Mouse (Mus musculus) hindbrain, embryonic 10.5 days (tissue): ENCODE measurements at regions not wholly inside any gene's neighbourhood (a gene's known extent, or its start where the extent isn't known, plus 50 kb on each side); places are given as distances from the start of the nearest gene placed in this dataset.
A peak's percentile ranks its signal among the peaks of the same experiment; 100 is the strongest.
"Not testable (repeated sequence)": the region's sequence is repeated elsewhere in the genome, so short reads cannot be mapped to it uniquely, and the experiment has no call there.

Experiments used
- DNase-seq: peaks from one replicate; pipeline ENCODE4 v3.0.0-alpha.2; 2017; ENCODE audit warnings: low spot score
- H3K27ac ChIP-seq: fragments of 300-500 bp; sonication (generic); 2 replicates; pipeline ENCODE4 v1.5.1; 2016; ENCODE audit warnings: mild to moderate bottlenecking, moderate library complexity
- H3K27me3 ChIP-seq: fragments of 300-500 bp; sonication (generic); 2 replicates; pipeline ENCODE4 v1.6.1; 2016; ENCODE audit warnings: mild to moderate bottlenecking; ENCODE audit not compliant: poor library complexity, insufficient read depth, severe bottlenecking
- H3K36me3 ChIP-seq: fragments of 300-500 bp; sonication (generic); 2 replicates; pipeline ENCODE4 v1.6.1; 2016; ENCODE audit warnings: mild to moderate bottlenecking, moderate library complexity
- H3K4me1 ChIP-seq: fragments of 300-500 bp; sonication (generic); replicated peaks from 2 replicates; pipeline ENCODE4 v1.6.1; 2016; ENCODE audit warnings: mild to moderate bottlenecking
- H3K4me3 ChIP-seq: fragments of 300-500 bp; sonication (generic); 2 replicates; pipeline ENCODE4 v1.5.1; 2016; ENCODE audit warnings: mild to moderate bottlenecking, moderate library complexity
- H3K9me3 ChIP-seq: fragments of 300-500 bp; sonication (generic); 2 replicates; pipeline ENCODE4 v1.6.1; 2016; ENCODE audit warnings: mild to moderate bottlenecking, moderate library complexity
- WGBS: fragments of 180-500 bp; shearing (Covaris S2); methylation state at CpG from one replicate; pipeline ENCODE4 v1.1.7; 2016; 5-methylcytosine and 5-hydroxymethylcytosine counted together

- not testable (repeated sequence) for DNase-seq, H3K4me1 ChIP-seq, H3K4me3 ChIP-seq, H3K27me3 ChIP-seq, H3K9me3 ChIP-seq, H3K36me3 ChIP-seq, H3K27ac ChIP-seq
- 89% methylated on average over 1 of the region's 1 CpGs for WGBS
These were observed 205.3 kb upstream of the Olfr1507 start for GRCm38 (mm10) chr14:52700851-52701250.

DNA sequence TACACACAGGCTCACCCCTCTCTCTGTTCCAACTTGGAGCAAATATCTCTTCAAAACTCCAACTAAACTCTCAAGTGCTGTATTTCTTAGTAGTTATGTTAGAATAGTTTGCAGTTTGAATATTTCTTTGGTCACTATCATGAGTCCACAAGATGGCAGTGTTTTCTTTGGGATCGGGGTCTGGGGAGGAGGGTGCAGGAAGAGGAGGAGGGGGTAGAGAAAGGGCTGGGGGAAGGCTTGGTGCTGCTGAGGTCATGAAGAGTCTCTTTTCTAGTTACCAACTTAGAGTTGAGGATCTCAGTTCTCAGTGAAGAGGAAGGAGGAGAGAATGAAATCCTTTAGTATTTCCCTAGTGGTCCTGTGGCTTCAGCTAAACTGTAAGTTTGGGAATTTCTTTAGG, 188.1 kb upstream of the Olfr1507 start:
- not testable (repeated sequence) for H3K4me1 ChIP-seq, H3K27ac ChIP-seq, H3K4me3 ChIP-seq, H3K27me3 ChIP-seq, H3K36me3 ChIP-seq, DNase-seq
- WGBS: no CpG with 5 or more reads among the region's 1 CpGs
- H3K9me3 ChIP-seq: peaks cover 14% of the 10 kb centered on the region

DNA sequence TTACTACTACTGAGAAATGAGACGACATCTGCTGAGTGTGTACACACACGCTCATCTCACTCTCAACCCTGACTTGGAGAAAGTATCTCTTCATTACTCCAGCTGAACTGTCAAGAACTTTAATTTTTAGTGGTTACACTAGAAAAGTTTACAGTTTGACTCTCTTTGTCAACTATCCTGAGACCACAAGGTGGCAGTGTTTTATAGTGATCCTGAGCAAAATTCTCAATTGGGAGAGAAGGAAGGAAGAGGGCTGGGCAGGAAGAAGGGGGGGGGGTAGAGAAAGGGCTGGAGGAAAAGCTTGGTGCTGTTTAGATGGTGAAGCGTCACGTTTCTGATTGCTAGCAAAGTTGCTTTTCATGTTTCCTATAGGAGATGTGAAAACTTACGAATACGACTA, 158.8 kb upstream of the Olfr1507 start:
- H3K27me3 ChIP-seq: no peaks in the 10 kb centered on the region
- 69% methylated on average over 6 of the region's 6 CpGs for WGBS
- H3K9me3 ChIP-seq: peaks cover 18% of the 10 kb centered on the region; the same call in 1 of the 2 replicates
- H3K27ac ChIP-seq: no peak overlapping the region
- no peak for DNase-seq
- H3K4me1 ChIP-seq: no peaks in the 10 kb centered on the region
- H3K4me3 ChIP-seq: no peak overlapping the region
- no peaks in the 10 kb centered on the region for H3K36me3 ChIP-seq

DNA sequence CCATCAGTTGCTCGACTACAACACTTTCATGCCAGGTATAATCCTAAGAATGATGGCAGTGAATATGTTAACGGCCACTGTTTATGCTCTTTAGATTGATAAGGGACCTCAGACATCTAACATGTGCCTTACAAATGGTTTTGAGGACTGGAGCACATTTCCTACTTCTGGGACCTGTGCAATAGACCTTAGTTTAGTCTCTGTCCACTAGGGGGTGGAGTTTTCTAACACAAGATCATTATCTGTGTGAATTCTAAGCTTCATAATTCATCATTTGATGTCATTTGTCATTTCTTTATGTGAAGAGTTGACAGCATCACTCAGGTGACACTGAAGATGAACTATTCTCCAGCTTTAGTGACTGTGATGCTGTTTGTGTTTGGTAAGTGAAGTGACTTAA, 142.6 kb upstream of the Olfr1507 start:
- Histone ChIP-seq H3K9me3 (0 out of 2 replicates have a peak, but pooled peaks cover 16% of the 10 kb centered on the region), H3K4me3 (no peak overlapping the region), H3K27me3 (no peaks in the 10 kb centered on the region), H3K4me1 (no peaks in the 10 kb centered on the region), H3K36me3 (no peaks in the 10 kb centered on the region), H3K27ac (no peak overlapping the region)
- DNase-seq: no peak
- WGBS: 69% methylated on average over 2 of the region's 2 CpGs

GRCm38 (mm10) chr14:52622184-52622583, 126.6 kb upstream of the Olfr1507 start:
- WGBS: 44% methylated on average over 4 of the region's 4 CpGs

DNA sequence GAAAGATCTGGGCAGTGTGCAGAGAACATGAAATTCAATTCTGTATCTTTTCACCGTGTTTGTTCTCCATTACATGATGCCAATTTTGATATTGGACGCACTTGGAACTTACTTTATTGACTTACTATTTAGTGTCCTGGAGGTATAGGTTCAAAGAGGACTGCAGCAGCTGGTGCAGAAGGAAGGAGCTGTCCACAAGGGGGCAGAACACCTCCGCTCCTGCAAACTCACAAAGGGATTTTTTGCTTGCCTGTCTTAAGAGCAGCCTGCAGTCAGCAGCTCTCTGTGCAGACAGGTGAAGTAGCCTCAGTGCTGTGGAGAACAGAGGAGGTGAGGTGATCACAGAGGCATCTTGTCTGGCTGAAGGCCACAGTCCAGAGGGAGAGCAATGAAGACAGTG, 84.8 kb upstream of the Olfr1507 start:
- no peaks in the 10 kb centered on the region for H3K36me3 ChIP-seq
- no peak overlapping the region for H3K27ac ChIP-seq
- WGBS: 47% methylated on average over 3 of the region's 3 CpGs
- DNase-seq: peak; percentile 3
- no peaks in the 10 kb centered on the region for H3K4me1 ChIP-seq
- no peaks in the 10 kb centered on the region for H3K27me3 ChIP-seq
- H3K4me3 ChIP-seq: no peak overlapping the region
- 0 out of 2 replicates have a peak, but pooled peaks cover 13% of the 10 kb centered on the region for H3K9me3 ChIP-seq

More at GRCm38 (mm10) chr14:52622184-52622583, 126.6 kb upstream of the Olfr1507 start:
- H3K27me3 ChIP-seq: no peaks in the 10 kb centered on the region
- H3K27ac ChIP-seq: no peak overlapping the region
- no peaks in the 10 kb centered on the region for H3K36me3 ChIP-seq
- DNase-seq: no peak
- H3K4me3 ChIP-seq: no peak overlapping the region
- H3K9me3 ChIP-seq: peaks cover 15% of the 10 kb centered on the region
- H3K4me1 ChIP-seq: no peaks in the 10 kb centered on the region

- Histone ChIP-seq H3K36me3 (no peaks in the 10 kb centered on the region), H3K4me1 (no peaks in the 10 kb centered on the region), H3K9me3 (no peaks in the 10 kb centered on the region), H3K27ac (no peak overlapping the region), H3K27me3 (no peaks in the 10 kb centered on the region), H3K4me3 (no peak overlapping the region)
- no peak for DNase-seq
- 81% methylated on average over 5 of the region's 5 CpGs for WGBS
These were observed 71.4 kb upstream of the Olfr1507 start for GRCm38 (mm10) chr14:52566920-52567319.

- Histone ChIP-seq H3K36me3 (no peaks in the 10 kb centered on the region), H3K4me3 (no peak overlapping the region), H3K4me1 (no peaks in the 10 kb centered on the region), H3K27me3 (no peaks in the 10 kb centered on the region), H3K27ac (no peak overlapping the region), H3K9me3 (no peaks in the 10 kb centered on the region)
- no peak for DNase-seq
- WGBS: 71% methylated on average over 4 of the region's 4 CpGs
These were observed 70.1 kb upstream of the Olfr1507 start for GRCm38 (mm10) chr14:52565606-52566005.

DNA sequence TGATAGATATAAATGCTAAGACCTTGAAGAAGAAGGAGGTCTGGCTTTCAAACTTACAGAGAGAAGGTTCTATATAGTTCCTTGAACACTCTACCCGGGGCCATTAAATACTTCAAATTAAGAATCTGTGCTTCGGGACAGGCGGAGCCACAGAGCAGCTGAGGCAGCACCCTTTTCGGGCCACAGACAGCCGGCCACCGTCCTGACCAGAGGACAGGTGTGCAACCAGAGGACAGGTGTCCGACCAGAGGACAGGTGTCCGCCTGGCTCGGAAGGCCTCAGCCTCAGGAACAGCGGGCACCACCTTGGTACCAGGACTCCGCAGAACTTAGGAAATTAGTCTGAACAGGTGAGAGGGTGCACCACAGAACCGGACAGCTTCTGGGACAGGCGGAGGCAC, 60.8 kb upstream of the Olfr1507 start:
- H3K9me3 ChIP-seq: peaks cover 11% of the 10 kb centered on the region; the same call in 1 of the 2 replicates
- not testable (repeated sequence) for H3K27ac ChIP-seq, H3K4me1 ChIP-seq, H3K36me3 ChIP-seq, DNase-seq, H3K27me3 ChIP-seq, H3K4me3 ChIP-seq
- 94% methylated on average over 13 of the region's 13 CpGs for whole genome bisulfite sequencing

- peaks cover 11% of the 10 kb centered on the region; the same call in 1 of the 2 replicates for H3K9me3 ChIP-seq
- no peaks in the 10 kb centered on the region for H3K4me1 ChIP-seq
- H3K27ac ChIP-seq: no peak overlapping the region
- no peaks in the 10 kb centered on the region for H3K27me3 ChIP-seq
- no peaks in the 10 kb centered on the region for H3K36me3 ChIP-seq
- no peak for DNase-seq
- no peak overlapping the region for H3K4me3 ChIP-seq
These were observed 57.9 kb upstream of the Olfr1507 start for GRCm38 (mm10) chr14:52553399-52553798.

- Histone ChIP-seq H3K36me3 (no peaks in the 10 kb centered on the region), H3K27ac (no peak overlapping the region), H3K27me3 (no peaks in the 10 kb centered on the region), H3K4me3 (no peak overlapping the region), H3K9me3 (0 out of 2 replicates have a peak, but pooled peaks cover 4% of the 10 kb centered on the region), H3K4me1 (no peaks in the 10 kb centered on the region)
- no peak for DNase-seq
- WGBS: 58% methylated on average over 1 of the region's 1 CpGs
These were observed 52.4 kb upstream of the Olfr1507 start for GRCm38 (mm10) chr14:52547933-52548332.
